Mouse (Mus musculus) stomach, embryonic 14.5 days (tissue): ENCODE results near the gene Ptprk. TPM values are rescaled to one million over a fixed set of nuclear protein-coding genes. Genes with fewer than 3 reads are reported as not detected.

ENCODE experiments used
- ATAC-seq: fragments of 200-750 bp; cut with Nextera tagmentation; 2 replicates; pipeline ENCODE4 v1.8.0; 2017; ENCODE audit warnings: low read depth, moderate TSS enrichment; ENCODE audit not compliant: insufficient number of reproducible peaks, insufficient read depth, low FRiP score
- H3K27ac ChIP-seq: fragments of 300-500 bp; sonication (generic); 2 replicates; pipeline ENCODE4 v1.5.1; 2014; ENCODE audit warnings: mild to moderate bottlenecking, low read length, moderate library complexity, mixed read lengths
- H3K27me3 ChIP-seq: fragments of 300-500 bp; sonication (generic); 2 replicates; pipeline ENCODE4 v1.6.1; 2014; ENCODE audit warnings: low read length, control low read depth, mixed read lengths; ENCODE audit not compliant: control insufficient read depth, insufficient read depth
- H3K36me3 ChIP-seq: fragments of 300-500 bp; sonication (generic); 2 replicates; pipeline ENCODE4 v1.6.1; 2014; ENCODE audit warnings: mild to moderate bottlenecking, control low read depth, low read length, moderate library complexity, mixed read lengths; ENCODE audit not compliant: control insufficient read depth, insufficient read depth
- H3K4me1 ChIP-seq: fragments of 300-500 bp; sonication (generic); 2 replicates; pipeline ENCODE4 v1.6.1; 2014; ENCODE audit warnings: low read length, control low read depth, mixed read lengths; ENCODE audit not compliant: control insufficient read depth, insufficient read depth
- H3K4me2 ChIP-seq: fragments of 300-500 bp; sonication (generic); replicated peaks from 2 replicates; pipeline ENCODE4 v1.6.1; 2014; ENCODE audit warnings: low read depth, low read length, control low read depth
- H3K4me3 ChIP-seq: fragments of 300-500 bp; sonication (generic); 2 replicates; pipeline ENCODE4 v1.5.1; 2014; ENCODE audit warnings: low read depth, low read length, control low read depth
- H3K9ac ChIP-seq: fragments of 300-500 bp; sonication (generic); replicated peaks from 2 replicates; pipeline ENCODE4 v1.6.1; 2014; ENCODE audit warnings: low read depth, mild to moderate bottlenecking, control low read depth, low read length, moderate library complexity, mixed read lengths
- H3K9me3 ChIP-seq: fragments of 300-500 bp; sonication (generic); 2 replicates; pipeline ENCODE4 v1.6.1; 2016; ENCODE audit warnings: low read depth, low read length, control low read depth; ENCODE audit not compliant: control insufficient read depth
- WGBS: fragments of 180-500 bp; shearing (Covaris S2); extraction: QIAGEN DNeasy Blood & Tissue Kit; methylation state at CpG from one replicate; pipeline ENCODE4 v1.1.7; 2014; 5-methylcytosine and 5-hydroxymethylcytosine counted together
- polyA plus RNA-seq: library from polyadenylated mRNA; unstranded; fragments of >200 nt; fragmentation: Nextera tagmentation; extraction: Ambion mirVana; gene quantifications from 2 replicates; pipeline ENCODE4 v1.2.1, GENCODE M21; 2014

Gene Ptprk
- polyA plus RNA-seq, 1 experiment from 2014 or later = 67.4 TPM

- Histone ChIP-seq H3K27ac (no peak overlapping the region), H3K9ac (no peak overlapping the region), H3K4me1 (peaks cover 5% of the 10 kb centered on the region; the same call in 1 of the 2 replicates), H3K27me3 (no peaks in the 10 kb centered on the region), H3K4me3 (no peak overlapping the region), H3K4me2 (no peak overlapping the region), H3K9me3 (no peaks in the 10 kb centered on the region), H3K36me3 (no peaks in the 10 kb centered on the region)
- peak; percentile 77 for ATAC-seq
- WGBS = 70% methylated on average over 6 of the region's 6 CpGs
Measured at GRCm38 (mm10) chr10:28118783-28119365, 44.3 kb downstream of the Ptprk start.

DNA sequence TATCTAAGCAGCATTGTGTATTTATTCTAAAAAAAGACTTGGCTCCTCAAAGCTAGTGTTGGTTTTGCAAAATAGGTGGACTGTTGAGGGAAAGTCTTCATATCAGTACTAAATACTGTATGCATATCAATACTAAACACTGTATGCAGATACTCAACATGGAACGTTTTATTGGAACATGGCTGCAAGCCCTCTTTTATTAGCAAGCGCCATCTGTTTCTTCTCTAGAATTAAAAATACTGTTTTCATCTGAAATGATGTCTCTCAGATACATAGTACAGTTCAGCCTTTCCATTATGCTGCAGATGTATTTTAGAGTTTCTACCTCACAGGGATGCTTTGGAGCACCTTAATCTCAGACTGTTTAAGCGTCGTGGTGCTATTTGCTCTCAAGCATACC is 49.3 kb downstream of the Ptprk start:
- no peak overlapping the region for H3K4me3 ChIP-seq
- H3K27me3 ChIP-seq = no peaks in the 10 kb centered on the region
- no peak overlapping the region for H3K9ac ChIP-seq
- 87% methylated on average over 4 of the region's 4 CpGs for whole genome bisulfite sequencing
- H3K4me2 ChIP-seq = no peak overlapping the region
- no peaks in the 10 kb centered on the region for H3K36me3 ChIP-seq
- H3K27ac ChIP-seq = no peak overlapping the region
- H3K9me3 ChIP-seq = no peaks in the 10 kb centered on the region
- no peak for ATAC-seq
- no peaks in the 10 kb centered on the region; the same call in 1 of the 2 replicates for H3K4me1 ChIP-seq

DNA sequence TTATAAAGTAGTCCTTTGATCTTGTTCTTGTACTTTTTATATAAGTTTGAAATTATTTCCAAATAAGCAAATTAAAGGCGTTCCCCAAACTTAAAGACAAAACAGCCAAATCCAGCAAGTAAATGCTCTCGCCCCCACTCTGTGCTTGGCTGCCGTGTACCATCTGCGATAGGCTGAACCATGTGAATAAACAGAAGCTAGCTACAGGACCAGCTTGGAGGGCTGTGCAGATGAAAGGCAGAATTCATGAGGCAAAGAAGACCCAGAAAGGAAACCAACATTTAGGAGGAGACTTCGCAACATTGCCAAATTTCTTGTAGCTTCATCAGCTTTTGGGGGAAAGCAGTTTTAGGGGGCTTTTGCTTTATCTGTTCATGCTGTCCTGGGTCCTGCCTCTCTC is 53.4 kb downstream of the Ptprk start:
- 70% methylated on average over 5 of the region's 5 CpGs for WGBS

DNA sequence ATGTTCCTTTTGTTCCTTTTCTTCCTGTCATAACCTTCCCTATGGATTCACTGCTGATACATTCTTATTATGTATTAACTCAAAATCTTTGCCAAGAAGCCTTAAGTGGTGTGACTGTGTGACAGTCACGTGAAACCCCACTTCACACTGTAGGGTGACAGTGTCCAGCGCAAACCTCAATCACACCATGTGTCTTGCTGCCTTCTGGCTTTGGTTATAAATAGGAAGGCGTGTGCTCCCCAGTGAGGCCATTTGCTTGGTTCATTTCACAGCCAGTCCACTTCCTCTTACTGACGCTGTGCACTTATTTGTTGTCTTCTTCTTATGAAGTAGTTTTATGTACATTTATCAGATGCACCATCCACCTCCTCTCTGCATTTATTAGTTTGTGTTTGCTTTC is 53.8 kb downstream of the Ptprk start:
- Histone ChIP-seq H3K9me3 (no peaks in the 10 kb centered on the region), H3K4me2 (no peak overlapping the region), H3K9ac (no peak overlapping the region), H3K4me1 (no peaks in the 10 kb centered on the region; the same call in 1 of the 2 replicates), H3K27ac (no peak overlapping the region), H3K4me3 (no peak overlapping the region), H3K27me3 (no peaks in the 10 kb centered on the region), H3K36me3 (no peaks in the 10 kb centered on the region)
- no peak for ATAC-seq
- WGBS = 69% methylated on average over 4 of the region's 4 CpGs

More for the DNA sequence above, 53.4 kb downstream of the Ptprk start:
- H3K9ac ChIP-seq = no peak overlapping the region
- ATAC-seq = no peak
- no peak overlapping the region for H3K4me3 ChIP-seq
- H3K36me3 ChIP-seq = no peaks in the 10 kb centered on the region
- no peaks in the 10 kb centered on the region for H3K27me3 ChIP-seq
- no peaks in the 10 kb centered on the region for H3K9me3 ChIP-seq
- H3K27ac ChIP-seq = no peak overlapping the region
- H3K4me2 ChIP-seq = no peak overlapping the region
- H3K4me1 ChIP-seq = no peaks in the 10 kb centered on the region; the same call in 1 of the 2 replicates

- WGBS = 76% methylated on average over 9 of the region's 9 CpGs
- no peaks in the 10 kb centered on the region for H3K27me3 ChIP-seq
- H3K4me3 ChIP-seq = no peak overlapping the region
- H3K9me3 ChIP-seq = no peaks in the 10 kb centered on the region
- H3K4me1 ChIP-seq = no peaks in the 10 kb centered on the region; the same call in 1 of the 2 replicates
- no peaks in the 10 kb centered on the region for H3K36me3 ChIP-seq
- ATAC-seq = no peak
- H3K4me2 ChIP-seq = no peak overlapping the region
- H3K9ac ChIP-seq = no peak overlapping the region
- H3K27ac ChIP-seq = no peak overlapping the region
Measured at GRCm38 (mm10) chr10:28130422-28130821, 55.8 kb downstream of the Ptprk start.

DNA sequence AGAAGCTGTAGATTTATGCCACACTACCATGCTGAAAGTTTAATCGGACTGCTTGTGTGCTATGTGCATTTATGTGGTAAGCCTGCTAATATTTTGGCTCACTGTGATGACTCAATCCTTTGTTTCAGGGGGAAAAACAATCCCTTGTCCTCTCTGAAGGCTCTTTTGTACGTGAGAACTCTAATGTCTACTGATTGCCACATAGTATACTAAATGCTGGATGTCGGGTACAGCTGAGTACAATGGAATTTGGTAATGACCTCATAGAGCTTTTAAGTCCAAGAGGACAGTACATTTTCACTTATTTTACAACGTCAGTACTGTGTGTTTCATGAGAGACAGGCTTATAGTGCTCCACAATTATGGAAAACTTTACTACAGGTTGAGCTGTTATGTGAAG is 59.1 kb downstream of the Ptprk start:
- Histone ChIP-seq H3K27me3 (no peaks in the 10 kb centered on the region), H3K36me3 (no peaks in the 10 kb centered on the region), H3K27ac (no peak overlapping the region), H3K4me3 (no peak overlapping the region), H3K9ac (no peak overlapping the region), H3K9me3 (no peaks in the 10 kb centered on the region), H3K4me1 (no peaks in the 10 kb centered on the region), H3K4me2 (no peak overlapping the region)
- 86% methylated on average over 4 of the region's 4 CpGs for WGBS
- ATAC-seq = no peak

GRCm38 (mm10) chr10:28138399-28138798 is 63.8 kb downstream of the Ptprk start:
- ATAC-seq = no peak
- WGBS = 44% methylated on average over 4 of the region's 4 CpGs
- Histone ChIP-seq H3K27ac (no peak overlapping the region), H3K9ac (no peak overlapping the region), H3K4me3 (no peak overlapping the region), H3K36me3 (no peaks in the 10 kb centered on the region), H3K4me2 (no peak overlapping the region), H3K4me1 (no peaks in the 10 kb centered on the region), H3K27me3 (no peaks in the 10 kb centered on the region), H3K9me3 (no peaks in the 10 kb centered on the region)

- Histone ChIP-seq H3K4me3 (no peak overlapping the region), H3K9me3 (no peaks in the 10 kb centered on the region), H3K27ac (no peak overlapping the region), H3K9ac (no peak overlapping the region), H3K4me1 (no peaks in the 10 kb centered on the region), H3K27me3 (no peaks in the 10 kb centered on the region), H3K36me3 (no peaks in the 10 kb centered on the region), H3K4me2 (no peak overlapping the region)
- no peak for ATAC-seq
- WGBS = 64% methylated on average over 1 of the region's 1 CpGs
Measured at GRCm38 (mm10) chr10:28144459-28144858, 69.8 kb downstream of the Ptprk start.

- WGBS = 44% methylated on average over 5 of the region's 5 CpGs
- no peak for ATAC-seq
- Histone ChIP-seq H3K4me3 (no peak overlapping the region), H3K9ac (no peak overlapping the region), H3K4me1 (no peaks in the 10 kb centered on the region), H3K27ac (no peak overlapping the region), H3K9me3 (no peaks in the 10 kb centered on the region), H3K4me2 (no peak overlapping the region), H3K36me3 (no peaks in the 10 kb centered on the region), H3K27me3 (no peaks in the 10 kb centered on the region)
Measured at GRCm38 (mm10) chr10:28145326-28145725, 70.7 kb downstream of the Ptprk start.
